Mouse (Mus musculus) megakaryocyte-erythroid progenitor cell, adult 5-6 weeks (primary cell): ENCODE data around the gene Ntn5. TPM values are rescaled to one million over a fixed set of nuclear protein-coding genes. Genes with fewer than 3 reads are reported as not detected.

ENCODE experiments used
- ATAC-seq: replicated peaks from 2 replicates; pipeline ENCODE4 v1.8.0; 2016; ENCODE audit warnings: mild to moderate bottlenecking, inconsistent platforms; ENCODE audit not compliant: severe bottlenecking, poor library complexity, low FRiP score, low TSS enrichment
- total RNA-seq, 2 experiments: library from RNA; stranded (forward) in 1 of 2; stranded (reverse) in 1 of 2; fragments of 200-1000, 215-1000 nt in 1 of 2; fragments of >200 nt in 1 of 2; fragmentation: Nextera tagmentation in 1 of 2; gene quantifications; 2 replicates each; pipeline ENCODE4 v1.2.3; 2014 to 2017

Gene Ntn5
- total RNA-seq, 2 experiments from 2014 or later, result not detected

DNA sequence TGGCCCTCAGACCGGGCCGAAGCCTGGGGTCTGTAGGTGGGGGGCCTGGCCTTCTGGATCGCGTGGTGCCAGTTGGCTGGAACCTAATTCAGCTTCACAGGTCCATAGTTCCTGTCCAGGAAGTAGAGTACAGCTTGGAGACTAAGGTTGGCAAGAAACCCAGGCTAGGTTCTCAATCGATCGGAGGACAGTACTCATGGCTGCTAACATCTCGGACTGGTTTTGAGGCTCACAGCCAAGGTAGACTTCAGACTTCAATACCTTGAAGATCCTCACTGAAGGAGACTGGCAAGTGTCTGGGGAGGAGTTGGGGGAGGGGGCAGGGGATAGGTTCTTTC lies 37.4 kb downstream of the Ntn5 start:
- ATAC-seq, result no peak

DNA sequence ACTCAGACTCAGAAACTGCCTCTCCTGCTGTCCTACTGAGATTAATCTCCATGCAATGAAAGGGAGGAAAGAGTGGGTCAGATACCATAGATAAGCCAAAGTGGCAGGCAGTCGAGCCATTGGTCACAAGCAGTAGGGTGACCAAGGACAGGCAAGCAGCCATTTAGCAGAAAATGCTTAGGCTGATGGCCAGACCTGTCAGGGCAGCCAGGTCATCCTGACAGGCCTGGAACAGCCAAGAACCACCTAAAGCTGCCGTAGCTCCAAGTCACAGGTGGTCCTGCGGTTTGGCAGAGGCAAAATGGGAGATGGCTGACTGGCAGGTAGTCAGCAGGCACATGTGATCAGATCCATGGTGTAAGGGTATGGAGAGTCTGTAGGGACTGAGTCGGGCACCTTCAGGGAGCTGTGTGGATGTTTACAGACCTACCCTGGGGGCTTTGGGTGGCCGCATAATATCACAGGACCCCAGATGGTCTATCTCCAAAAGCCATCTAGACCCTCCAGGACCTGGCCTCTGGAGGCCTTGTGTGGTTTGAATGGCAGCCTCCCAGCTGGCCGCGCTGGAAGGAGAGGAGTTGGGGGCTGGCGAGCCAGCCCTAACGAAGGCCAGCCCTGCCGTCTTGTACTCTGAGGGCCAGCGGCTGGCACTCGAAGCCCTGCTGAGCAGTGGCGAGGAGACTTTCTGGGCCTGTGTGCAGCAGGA lies 38.0 kb downstream of the Ntn5 start:
- ATAC-seq, result no peak

DNA sequence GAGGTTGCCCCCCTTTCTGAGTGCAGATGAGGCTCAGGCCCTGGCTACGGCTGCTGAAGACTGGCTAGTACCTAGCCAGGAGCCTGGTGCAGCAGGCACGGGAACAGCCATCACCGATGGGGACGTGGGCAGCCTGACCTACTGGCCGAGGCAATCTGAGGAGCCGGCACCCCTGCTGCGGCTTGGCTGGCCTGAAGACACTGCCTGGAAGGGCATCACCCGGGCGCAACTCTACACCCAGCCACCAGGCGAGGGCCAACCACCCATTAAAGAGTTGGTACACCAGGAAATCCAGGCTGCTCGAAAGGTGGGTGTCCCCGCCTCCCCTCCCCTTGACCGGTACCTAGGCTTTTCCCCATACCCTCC lies 38.5 kb downstream of the Ntn5 start:
- ATAC-seq, result no peak

DNA sequence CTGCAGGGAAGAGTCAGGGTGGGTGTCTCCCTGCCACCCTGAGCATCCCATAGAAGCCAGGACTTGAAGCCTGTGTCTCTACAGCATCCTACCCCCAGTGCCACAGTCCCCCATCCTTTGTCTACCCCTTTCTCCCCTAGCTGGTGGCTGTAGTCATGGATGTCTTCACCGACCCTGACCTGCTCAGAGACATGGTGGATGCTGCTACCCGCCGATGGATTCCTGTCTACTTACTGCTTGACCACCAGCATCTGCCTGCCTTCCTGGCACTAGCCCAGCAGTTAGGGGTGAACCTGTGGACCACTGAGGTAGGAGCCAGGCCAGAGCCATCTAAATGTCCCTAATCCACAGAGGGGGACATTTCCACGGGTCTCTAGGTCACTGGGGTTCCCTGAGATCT lies 39.5 kb downstream of the Ntn5 start:
- no peak for ATAC-seq

DNA sequence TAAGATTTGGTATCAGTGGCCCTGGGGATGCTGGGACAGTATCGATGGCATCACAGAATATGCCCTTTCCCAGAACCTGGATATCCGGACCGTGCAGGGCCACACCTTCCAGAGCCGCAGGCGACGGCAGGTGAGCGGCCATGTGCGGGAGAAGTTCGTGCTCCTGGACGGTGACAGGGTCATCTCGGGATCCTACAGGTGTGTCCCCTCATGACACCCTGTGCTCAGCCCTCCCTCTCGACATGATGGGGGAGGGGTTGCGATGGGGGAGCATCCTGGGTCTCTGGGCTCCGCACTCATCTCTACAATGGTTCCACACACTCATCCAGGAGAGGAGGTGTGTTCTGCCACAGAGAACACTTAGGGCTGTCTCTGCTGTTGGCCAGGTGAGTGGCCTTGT lies 40.0 kb downstream of the Ntn5 start:
- ATAC-seq, result no peak

DNA sequence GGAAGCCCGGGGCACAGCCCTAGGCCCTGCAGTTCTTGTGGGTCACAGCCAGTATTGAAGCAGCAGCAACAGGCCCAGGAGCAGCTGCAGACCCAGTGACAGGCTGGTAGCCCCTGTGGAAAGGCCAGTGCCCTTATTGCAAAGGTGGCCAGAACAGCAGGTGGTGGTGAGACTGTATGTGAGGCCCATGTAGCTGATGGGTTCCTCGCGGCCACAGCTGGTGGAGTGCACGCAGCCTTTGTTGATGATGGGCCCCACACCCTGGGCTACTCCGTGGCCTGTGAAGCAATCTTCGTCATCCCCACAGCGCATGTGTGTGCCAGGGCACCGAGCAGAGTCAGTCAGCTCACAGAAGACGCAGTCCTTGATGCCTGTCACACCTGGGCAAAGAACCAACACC lies 41.3 kb downstream of the Ntn5 start:
- ATAC-seq, result no peak

DNA sequence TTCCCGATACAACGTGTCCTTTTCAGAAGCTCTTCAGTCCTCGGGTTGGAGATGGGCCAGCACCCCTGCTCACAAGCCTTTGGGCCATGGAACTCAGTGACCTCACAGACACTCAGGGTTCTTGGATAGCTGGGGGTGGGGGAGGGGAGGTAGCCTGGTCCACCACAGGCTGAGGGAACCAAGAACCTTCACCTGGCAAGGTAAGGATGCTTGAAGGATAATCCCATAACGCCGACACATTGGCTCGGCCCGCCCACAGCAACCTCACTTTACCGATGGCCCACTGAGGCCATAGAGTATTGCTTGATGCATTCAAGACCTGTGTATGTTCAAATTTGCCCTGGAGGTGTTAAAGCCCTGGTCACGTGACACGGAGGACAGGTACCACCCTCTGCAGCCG lies 41.9 kb downstream of the Ntn5 start, which contains the start of gene Spaca4:
Spaca4 (minus strand) TSS at position 101 of the 400 bp plus-strand sequence.
- no peak for ATAC-seq

DNA sequence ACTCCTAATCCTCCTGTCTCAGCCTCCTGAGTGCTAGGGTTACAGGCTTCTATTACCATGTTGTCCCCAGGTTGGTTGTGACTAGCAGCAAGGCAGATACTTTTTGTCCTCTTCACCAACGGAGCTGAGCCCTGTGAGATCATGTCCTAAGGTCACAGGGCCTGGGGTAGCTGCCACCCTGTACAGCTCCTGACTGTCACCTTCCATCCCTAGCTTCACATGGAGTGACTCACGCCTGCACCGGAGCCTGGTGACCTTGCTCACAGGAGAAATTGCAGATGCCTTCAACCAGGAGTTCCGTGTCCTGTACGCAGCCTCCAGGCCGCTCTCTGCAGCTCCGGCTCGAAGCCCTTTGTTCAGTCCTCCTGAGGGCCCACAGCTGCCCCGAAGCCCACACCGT lies 42.6 kb downstream of the Ntn5 start:
- no peak for ATAC-seq

DNA sequence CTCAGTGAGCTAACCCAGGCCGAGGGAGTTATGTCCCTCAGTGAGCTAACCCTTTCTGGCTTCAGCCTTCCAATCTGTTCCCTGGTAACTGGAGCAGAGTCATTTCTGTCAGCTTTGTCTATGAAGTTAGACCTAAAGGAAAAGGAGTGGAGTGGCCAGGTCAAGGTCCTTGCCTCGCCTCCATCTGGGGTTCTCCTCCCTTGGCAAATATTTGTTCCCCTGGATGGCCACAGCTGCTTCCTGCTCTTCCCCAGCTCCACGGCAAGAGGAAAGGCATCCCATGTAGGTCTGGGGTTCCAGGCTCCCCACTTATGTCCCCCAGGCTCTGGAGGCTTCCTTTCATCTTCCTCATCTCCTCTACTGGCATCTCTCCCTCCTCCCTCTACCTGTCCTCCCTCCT lies 43.8 kb downstream of the Ntn5 start:
- no peak for ATAC-seq

DNA sequence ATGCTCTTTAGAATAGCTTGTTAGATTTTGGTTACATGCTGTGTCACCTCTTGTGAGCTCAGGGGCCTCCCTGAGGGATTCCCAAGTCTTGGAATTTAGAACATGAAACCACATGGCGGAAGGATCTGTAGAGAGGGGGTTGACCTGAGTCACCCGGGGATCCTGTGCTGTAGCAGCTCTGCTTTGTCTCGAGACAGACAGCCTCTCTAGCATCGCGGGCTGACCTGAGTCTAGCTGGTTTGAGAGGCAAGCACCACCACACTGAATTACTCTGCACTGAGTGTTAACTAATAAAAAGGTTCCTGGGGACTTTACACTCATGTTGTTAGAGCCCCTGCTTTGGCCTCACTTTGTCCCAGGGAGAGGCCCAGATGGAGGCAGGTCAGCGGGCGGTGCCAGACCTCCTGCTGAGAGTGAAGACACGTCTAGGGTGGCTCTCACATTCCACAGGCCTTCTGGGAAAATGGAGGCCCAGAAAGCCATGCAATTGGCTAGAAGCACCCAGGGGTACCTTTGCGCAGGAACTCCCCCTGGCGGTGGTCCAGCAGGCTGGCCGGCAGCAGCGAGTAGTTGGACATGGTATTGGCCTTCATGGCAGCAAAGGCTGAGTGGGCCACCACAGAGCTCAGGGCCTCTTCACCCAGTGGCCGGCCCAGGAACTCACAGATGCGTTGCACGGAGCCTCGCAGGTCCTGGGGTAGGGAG lies 47.1 kb downstream of the Ntn5 start:
- peak; percentile 30 for ATAC-seq

DNA sequence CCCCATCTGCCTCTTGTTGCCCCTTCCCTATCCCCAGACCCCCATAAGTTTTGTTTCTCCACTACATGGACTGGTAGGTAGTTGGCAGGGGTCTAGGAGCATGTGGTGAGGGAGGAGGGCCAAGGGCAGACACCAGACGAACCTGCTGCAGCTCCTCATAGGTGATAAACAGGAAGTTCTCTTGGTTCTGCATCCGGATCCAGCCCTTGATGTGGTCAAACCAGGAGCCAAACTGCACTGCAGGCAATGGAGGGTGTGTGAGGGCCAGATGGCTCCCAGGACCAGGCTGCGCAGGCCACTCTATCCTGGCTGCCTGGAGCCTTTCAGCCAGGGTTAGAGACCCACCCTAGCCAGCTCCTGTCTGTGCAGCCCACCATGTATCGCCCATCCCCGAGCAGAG lies 49.7 kb downstream of the Ntn5 start:
- no peak for ATAC-seq

DNA sequence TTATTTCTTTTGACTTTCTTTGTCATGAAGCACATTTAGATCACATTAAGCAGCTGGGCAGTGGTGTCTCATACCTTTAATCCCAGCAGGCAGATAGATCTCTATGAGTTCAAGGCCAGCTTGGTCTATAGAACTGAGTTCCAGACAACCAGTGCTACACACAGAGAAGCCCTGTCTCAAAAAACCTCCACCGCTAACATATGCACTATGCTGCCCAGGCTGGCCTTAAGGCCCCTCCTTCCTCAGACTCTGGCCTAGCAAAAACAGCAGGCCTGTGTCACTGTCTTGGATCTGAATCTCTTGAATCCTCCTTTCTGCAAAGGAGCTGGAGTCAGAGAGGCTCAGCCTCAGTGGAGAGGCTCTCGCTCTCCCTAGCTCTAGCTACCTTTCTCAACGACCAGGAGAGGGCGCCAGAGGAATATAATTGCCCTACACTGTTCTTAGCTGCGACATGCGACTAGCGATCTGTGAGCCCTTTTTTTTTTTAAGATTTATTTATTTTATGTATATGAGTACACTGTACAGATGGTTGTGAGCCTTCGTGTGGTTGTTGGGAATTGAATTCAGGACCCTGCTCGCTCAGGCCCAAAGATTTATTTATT lies 55.4 kb downstream of the Ntn5 start:
- peak; percentile 76 for ATAC-seq

DNA sequence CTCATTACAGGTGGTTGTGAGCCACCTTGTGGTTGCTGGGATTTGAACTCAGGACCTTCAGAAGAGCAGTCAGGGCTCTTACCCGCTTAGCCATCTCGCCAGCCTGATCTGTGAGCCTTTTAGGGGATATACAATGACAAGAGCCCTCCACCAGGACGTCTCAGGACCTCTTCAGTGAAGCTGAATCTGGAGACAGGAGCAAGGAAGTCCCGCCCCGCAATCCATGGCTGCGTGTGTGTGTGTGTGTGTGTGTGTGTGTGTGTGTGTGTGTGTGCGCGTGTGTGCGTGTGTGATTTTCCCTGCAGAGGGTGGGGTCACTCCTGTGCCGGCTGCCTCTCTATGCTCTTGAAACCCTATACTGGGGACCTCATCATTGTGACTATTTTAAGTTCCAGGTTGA lies 56.0 kb downstream of the Ntn5 start:
- ATAC-seq, result no peak

DNA sequence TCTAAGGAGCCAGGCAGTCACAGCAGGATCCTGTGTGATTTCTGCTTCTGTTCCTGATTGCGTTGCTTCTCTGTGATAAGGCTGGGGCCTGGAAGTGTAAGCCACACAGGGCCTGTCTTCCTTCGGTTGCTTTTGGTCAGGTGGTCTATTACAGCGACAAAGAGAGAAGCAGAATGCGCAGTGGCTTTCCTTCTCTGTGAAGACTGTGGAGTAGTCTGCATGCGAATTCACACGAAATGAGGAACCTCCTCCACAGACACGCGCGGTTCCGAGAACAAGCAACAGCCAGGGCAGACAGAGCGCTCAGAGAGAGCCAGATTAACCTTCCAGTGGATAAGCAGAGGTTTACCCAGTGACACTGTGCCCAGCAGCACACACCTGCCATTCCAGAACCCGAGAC lies 57.5 kb downstream of the Ntn5 start:
- no peak for ATAC-seq

DNA sequence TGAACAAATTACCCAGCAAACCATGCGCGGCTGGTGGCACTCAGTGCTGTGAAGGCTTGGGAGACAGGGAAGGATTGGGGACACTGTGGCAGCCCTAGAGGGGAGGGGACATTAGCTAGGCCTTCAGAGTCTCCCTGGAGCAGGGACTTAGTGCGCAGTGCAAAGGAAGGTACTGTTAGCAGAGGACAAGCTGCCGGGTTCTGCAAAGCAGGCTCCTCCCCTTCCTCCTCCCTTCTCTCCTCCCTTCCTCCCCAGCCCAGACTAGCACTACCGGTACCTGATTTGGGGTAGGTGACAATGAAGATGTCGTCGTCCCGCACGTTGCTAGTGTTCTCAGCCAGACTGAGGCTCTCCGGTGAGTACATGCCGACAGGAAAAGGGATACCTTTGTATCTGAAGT lies 58.0 kb downstream of the Ntn5 start:
- peak; percentile 75 for ATAC-seq

DNA sequence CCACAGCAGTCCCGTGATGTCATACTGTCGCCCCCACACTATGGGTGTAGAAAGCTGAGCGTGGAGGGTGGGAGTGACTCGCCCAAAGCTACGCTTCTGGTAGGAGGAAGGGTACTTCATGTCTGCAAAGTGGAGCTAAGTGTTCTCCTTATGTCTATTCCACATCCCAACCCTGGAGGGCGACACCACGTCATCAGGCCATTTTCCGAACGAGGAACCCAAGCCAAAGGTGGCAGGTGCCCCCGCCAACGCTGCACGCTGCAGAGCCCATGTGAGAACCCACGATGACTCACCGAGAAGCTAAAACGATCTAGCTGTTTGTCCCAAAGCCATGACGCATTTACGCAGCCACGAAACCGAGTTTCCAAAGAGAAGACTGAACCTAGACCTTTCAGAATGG lies 58.5 kb downstream of the Ntn5 start:
- no peak for ATAC-seq

Other genes with a start within 250 kb of the Ntn5 start
Only the 30 nearest of the 36 such genes appear.
- 0.42 TPM in 1 of 2 replicates, not detected in the other for gene Tulp2, start 202.1 kb upstream of the Ntn5 start, total RNA-seq (2014; fragmentation: Nextera tagmentation)
- 0.19 TPM in 1 of 2 replicates, not detected in the other for gene Tulp2, start 202.1 kb upstream of the Ntn5 start, total RNA-seq (2017)
- not detected in 2 replicates for gene Gm45808, start 197.2 kb upstream of the Ntn5 start, total RNA-seq (2014; fragmentation: Nextera tagmentation)
- not detected in 2 replicates for gene Gm45808, start 197.2 kb upstream of the Ntn5 start, total RNA-seq (2017)
- 1.9 and 2.5 TPM in 2 replicates for gene Dhdh, start 195.2 kb upstream of the Ntn5 start, total RNA-seq (2014; fragmentation: Nextera tagmentation)
- 1.8 and 3.5 TPM in 2 replicates for gene Dhdh, start 195.2 kb upstream of the Ntn5 start, total RNA-seq (2017)
- 100 and 140 TPM in 2 replicates for gene Nucb1, start 173.6 kb upstream of the Ntn5 start, total RNA-seq (2014; fragmentation: Nextera tagmentation)
- 285 and 323 TPM in 2 replicates for gene Nucb1, start 173.6 kb upstream of the Ntn5 start, total RNA-seq (2017)
- 35.5 and 79.3 TPM in 2 replicates for gene Ppp1r15a, start 157.8 kb upstream of the Ntn5 start, total RNA-seq (2014; fragmentation: Nextera tagmentation)
- 161 and 186 TPM in 2 replicates for gene Ppp1r15a, start 157.8 kb upstream of the Ntn5 start, total RNA-seq (2017)
- 0.27 TPM in 1 of 2 replicates, not detected in the other for gene Plekha4, start 157.7 kb upstream of the Ntn5 start, total RNA-seq (2014; fragmentation: Nextera tagmentation)
- gene Plekha4, start 157.7 kb upstream of the Ntn5 start, total RNA-seq (2017), result not detected in 2 replicates
- not detected in 2 replicates for gene Hsd17b14, start 129.1 kb upstream of the Ntn5 start, total RNA-seq (2014; fragmentation: Nextera tagmentation)
- gene Hsd17b14, start 129.1 kb upstream of the Ntn5 start, total RNA-seq (2017), result not detected in 2 replicates
- 81.0 and 92.5 TPM in 2 replicates for gene Bcat2, start 113.9 kb upstream of the Ntn5 start, total RNA-seq (2014; fragmentation: Nextera tagmentation)
- 23.3 and 50.0 TPM in 2 replicates for gene Bcat2, start 113.9 kb upstream of the Ntn5 start, total RNA-seq (2017)
- not detected in 2 replicates for gene Fgf21, start 68.5 kb upstream of the Ntn5 start, total RNA-seq (2014; fragmentation: Nextera tagmentation)
- gene Fgf21, start 68.5 kb upstream of the Ntn5 start, total RNA-seq (2017), result not detected in 2 replicates
- gene Fut1, start 66.7 kb upstream of the Ntn5 start, total RNA-seq (2014; fragmentation: Nextera tagmentation), result not detected in 2 replicates
- not detected in 2 replicates for gene Fut1, start 66.7 kb upstream of the Ntn5 start, total RNA-seq (2017)
- not detected in 2 replicates for gene Izumo1, start 62.2 kb upstream of the Ntn5 start, total RNA-seq (2014; fragmentation: Nextera tagmentation)
- not detected in 2 replicates for gene Izumo1, start 62.2 kb upstream of the Ntn5 start, total RNA-seq (2017)
- not detected in 2 replicates for gene Rasip1, start 56.5 kb upstream of the Ntn5 start, total RNA-seq (2014; fragmentation: Nextera tagmentation)
- gene Rasip1, start 56.5 kb upstream of the Ntn5 start, total RNA-seq (2017), result not detected in 2 replicates
- not detected in 2 replicates for gene Mamstr, start 44.0 kb upstream of the Ntn5 start, total RNA-seq (2014; fragmentation: Nextera tagmentation)
- not detected in 2 replicates for gene Mamstr, start 44.0 kb upstream of the Ntn5 start, total RNA-seq (2017)
- not detected in 2 replicates for gene Fut2, start 17.6 kb upstream of the Ntn5 start, total RNA-seq (2014; fragmentation: Nextera tagmentation)
- gene Fut2, start 17.6 kb upstream of the Ntn5 start, total RNA-seq (2017), result not detected in 2 replicates
- gene Sec1, start 10.4 kb downstream of the Ntn5 start, total RNA-seq (2014; fragmentation: Nextera tagmentation), result not detected in 2 replicates
- not detected in 2 replicates for gene Sec1, start 10.4 kb downstream of the Ntn5 start, total RNA-seq (2017)
- gene Car11, start 15.8 kb downstream of the Ntn5 start, total RNA-seq (2014; fragmentation: Nextera tagmentation), result not detected in 2 replicates
- not detected in 2 replicates for gene Car11, start 15.8 kb downstream of the Ntn5 start, total RNA-seq (2017)
- 7.1 and 9.1 TPM in 2 replicates for gene Dbp, start 21.1 kb downstream of the Ntn5 start, total RNA-seq (2014; fragmentation: Nextera tagmentation)
- gene Dbp, start 21.1 kb downstream of the Ntn5 start, total RNA-seq (2017), result 5.6 and 6.2 TPM in 2 replicates
- 2,679 and 3,223 TPM in 2 replicates for gene Rpl18, start 31.4 kb downstream of the Ntn5 start, total RNA-seq (2014; fragmentation: Nextera tagmentation)
- gene Rpl18, start 31.4 kb downstream of the Ntn5 start, total RNA-seq (2017), result 1,594 and 2,062 TPM in 2 replicates
- gene Sphk2, start 34.0 kb downstream of the Ntn5 start, total RNA-seq (2014; fragmentation: Nextera tagmentation), result 16.3 and 19.8 TPM in 2 replicates
- 7.5 and 7.8 TPM in 2 replicates for gene Sphk2, start 34.0 kb downstream of the Ntn5 start, total RNA-seq (2017)
- gene Fam83e, start 37.2 kb downstream of the Ntn5 start, total RNA-seq (2014; fragmentation: Nextera tagmentation), result 1.1 and 2.1 TPM in 2 replicates
- gene Fam83e, start 37.2 kb downstream of the Ntn5 start, total RNA-seq (2017), result 0.61 and 2.9 TPM in 2 replicates
- gene Spaca4, start 41.8 kb downstream of the Ntn5 start, total RNA-seq (2014; fragmentation: Nextera tagmentation), result not detected in 2 replicates
- not detected in 2 replicates for gene Spaca4, start 41.8 kb downstream of the Ntn5 start, total RNA-seq (2017)
- gene Lmtk3, start 99.7 kb downstream of the Ntn5 start, total RNA-seq (2014; fragmentation: Nextera tagmentation), result not detected in 2 replicates
- not detected in 2 replicates for gene Lmtk3, start 99.7 kb downstream of the Ntn5 start, total RNA-seq (2017)
- 0.84 TPM in 1 of 2 replicates, not detected in the other for gene Sult2b1, start 100.6 kb downstream of the Ntn5 start, total RNA-seq (2014; fragmentation: Nextera tagmentation)
- not detected in 2 replicates for gene Sult2b1, start 100.6 kb downstream of the Ntn5 start, total RNA-seq (2017)
- gene Cyth2, start 130.6 kb downstream of the Ntn5 start, total RNA-seq (2014; fragmentation: Nextera tagmentation), result 27.2 and 30.8 TPM in 2 replicates
- gene Cyth2, start 130.6 kb downstream of the Ntn5 start, total RNA-seq (2017), result 36.9 and 38.0 TPM in 2 replicates
- gene Kcnj14, start 140.8 kb downstream of the Ntn5 start, total RNA-seq (2014; fragmentation: Nextera tagmentation), result not detected in 2 replicates
- not detected in 2 replicates for gene Kcnj14, start 140.8 kb downstream of the Ntn5 start, total RNA-seq (2017)
- 45.7 and 67.7 TPM in 2 replicates for gene Grwd1, start 146.9 kb downstream of the Ntn5 start, total RNA-seq (2014; fragmentation: Nextera tagmentation)
- 22.1 and 39.4 TPM in 2 replicates for gene Grwd1, start 146.9 kb downstream of the Ntn5 start, total RNA-seq (2017)
- 76.7 and 91.3 TPM in 2 replicates for gene Kdelr1, start 188.8 kb downstream of the Ntn5 start, total RNA-seq (2014; fragmentation: Nextera tagmentation)
- 44.4 and 50.2 TPM in 2 replicates for gene Kdelr1, start 188.8 kb downstream of the Ntn5 start, total RNA-seq (2017)
- gene Grin2d, start 194.4 kb downstream of the Ntn5 start, total RNA-seq (2014; fragmentation: Nextera tagmentation), result 0.92 TPM in 1 of 2 replicates, not detected in the other
- 0.23 TPM in 1 of 2 replicates, not detected in the other for gene Grin2d, start 194.4 kb downstream of the Ntn5 start, total RNA-seq (2017)
- not detected in 2 replicates for gene Syngr4, start 212.7 kb downstream of the Ntn5 start, total RNA-seq (2014; fragmentation: Nextera tagmentation)
- gene Syngr4, start 212.7 kb downstream of the Ntn5 start, total RNA-seq (2017), result not detected in 2 replicates
- gene Tmem143, start 212.9 kb downstream of the Ntn5 start, total RNA-seq (2014; fragmentation: Nextera tagmentation), result 9.1 and 10.3 TPM in 2 replicates
- gene Tmem143, start 212.9 kb downstream of the Ntn5 start, total RNA-seq (2017), result 7.3 and 11.3 TPM in 2 replicates